Mouse (Mus musculus) myocyte (in vitro differentiated cells): ENCODE measurements around the gene Cpne4. TPM values are rescaled to one million over a fixed set of nuclear protein-coding genes. Genes with fewer than 3 reads are reported as not detected.

Experiments used
- H3K27me3 ChIP-seq: one replicate; pipeline ENCODE4 v1.6.1; 2011; ENCODE audit not compliant: control insufficient read depth, insufficient read depth, insufficient read length
- H3K36me3 ChIP-seq: one replicate; pipeline ENCODE4 v1.6.1; 2011; ENCODE audit not compliant: control insufficient read depth, insufficient read depth
- H3K4me2 ChIP-seq: one replicate; pipeline ENCODE4 v1.6.1; 2011; ENCODE audit warnings: low read depth, control low read depth
- H3K4me3 ChIP-seq: one replicate; pipeline ENCODE4 v1.5.1; 2011; ENCODE audit warnings: mild to moderate bottlenecking, control low read depth, moderate library complexity
- H3K79me2 ChIP-seq: one replicate; pipeline ENCODE4 v1.6.1; 2011; ENCODE audit not compliant: control insufficient read depth, insufficient read depth
- H3ac ChIP-seq: one replicate; pipeline ENCODE4 v1.6.1; 2011; ENCODE audit not compliant: control insufficient read depth, insufficient read length
- CEBPB ChIP-seq: IDR thresholded peaks from 2 replicates; pipeline ENCODE4 v1.6.1; 2011; ENCODE audit warnings: mild to moderate bottlenecking, moderate library complexity; ENCODE audit not compliant: poor library complexity, insufficient read depth, severe bottlenecking
- E2F4 ChIP-seq: IDR thresholded peaks from one replicate; pipeline ENCODE4 v1.6.1; 2011; ENCODE audit warnings: mild to moderate bottlenecking, control low read depth, moderate library complexity; ENCODE audit not compliant: insufficient read depth
- MAX ChIP-seq: IDR thresholded peaks from one replicate; pipeline ENCODE4 v1.6.1; 2011; ENCODE audit warnings: low read depth, mild to moderate bottlenecking, control low read depth
- MYOD1 ChIP-seq, 3 experiments: IDR thresholded peaks; one replicate each; pipeline ENCODE4 v1.6.1; 2011; ENCODE audit warnings: control low read depth in 2 of 3, low read depth in 2 of 3, mild to moderate bottlenecking in 2 of 3, moderate library complexity in 1 of 3; ENCODE audit not compliant: insufficient read length in 2 of 3, control insufficient read depth in 1 of 3
- MYOG ChIP-seq, 3 experiments: IDR thresholded peaks; one replicate each; pipeline ENCODE4 v1.6.1; 2011; ENCODE audit warnings: control low read depth in 2 of 3, low read depth in 2 of 3, mild to moderate bottlenecking in 2 of 3; ENCODE audit not compliant: insufficient read length in 2 of 3, control insufficient read depth in 1 of 3, insufficient read depth in 1 of 3
- POLR2A ChIP-seq: IDR thresholded peaks from one replicate; pipeline ENCODE4 v1.6.1; 2011; ENCODE audit warnings: low read depth, mild to moderate bottlenecking, control low read depth, moderate library complexity; ENCODE audit not compliant: insufficient read length
- POLR2AphosphoS2 ChIP-seq: IDR thresholded peaks from one replicate; pipeline ENCODE4 v1.6.1; 2011; ENCODE audit warnings: low read depth, control low read depth; ENCODE audit not compliant: insufficient read length
- REST ChIP-seq: IDR thresholded peaks from one replicate; pipeline ENCODE4 v1.6.1; 2011; ENCODE audit warnings: mild to moderate bottlenecking, control low read depth, moderate library complexity; ENCODE audit not compliant: insufficient read depth, insufficient read length
- SRF ChIP-seq: IDR thresholded peaks from one replicate; pipeline ENCODE4 v1.6.1; 2011; ENCODE audit warnings: low read depth; ENCODE audit not compliant: control insufficient read depth, insufficient read length
- TCF12 ChIP-seq: IDR thresholded peaks from one replicate; pipeline ENCODE4 v1.6.1; 2011; ENCODE audit warnings: mild to moderate bottlenecking, control low read depth; ENCODE audit not compliant: poor library complexity, insufficient read depth, severe bottlenecking
- TCF3 ChIP-seq: IDR thresholded peaks from one replicate; pipeline ENCODE4 v1.6.1; 2011; ENCODE audit warnings: low read depth, control low read depth; ENCODE audit not compliant: insufficient read length
- USF1 ChIP-seq: IDR thresholded peaks from one replicate; pipeline ENCODE4 v1.6.1; 2011; ENCODE audit warnings: low read depth, mild to moderate bottlenecking, control low read depth, moderate library complexity
- polyA plus RNA-seq: library from polyadenylated mRNA; unstranded; fragments of >200 nt; fragmentation: generic; extraction: Trizol; gene quantifications from one replicate; pipeline ENCODE4 v1.2.1, GENCODE M21; 2012; ENCODE audit warnings: missing spikeins

Gene Cpne4
- polyA plus RNA-seq, 1 experiment = not detected

DNA sequence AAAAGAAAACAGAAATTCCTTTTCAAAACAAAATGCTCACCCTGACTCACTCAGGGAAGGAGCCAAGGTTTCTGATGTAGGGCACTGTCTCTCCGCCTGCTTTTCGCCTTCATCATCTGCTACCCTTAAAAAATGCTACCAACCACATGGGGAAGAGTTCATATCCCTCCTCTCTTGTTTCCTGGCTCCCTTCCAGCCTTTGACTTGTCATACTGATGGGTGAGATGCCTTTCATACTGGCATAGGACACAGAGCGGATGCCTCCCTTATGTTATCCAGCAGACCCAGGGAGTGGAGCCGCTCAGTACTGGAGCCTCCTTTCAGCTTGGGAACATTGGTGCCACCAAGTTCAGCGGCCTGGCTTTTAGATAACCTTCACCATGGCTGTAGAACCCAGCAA, 19.4 kb downstream of the Cpne4 start:
- H3K79me2 ChIP-seq = no peaks in the 10 kb centered on the region
- H3K4me3 ChIP-seq = no peak overlapping the region
- H3ac ChIP-seq = no peak overlapping the region
- no peak for TF ChIP-seq TCF12
- TF ChIP-seq TCF3 = no peak
- no peak for TF ChIP-seq CEBPB
- TF ChIP-seq USF1 = no peak
- no peak for TF ChIP-seq MAX
- TF ChIP-seq MYOD1 (IDR thresholded peaks at IDR 0.05; ENCODE audit: control insufficient read depth in 1 of 3, insufficient read length in 2 of 3, low read depth in 2 of 3) = no peak
- TF ChIP-seq MYOG (IDR thresholded peaks at IDR 0.05; ENCODE audit: control insufficient read depth in 1 of 3, insufficient read depth in 1 of 3, insufficient read length in 2 of 3, low read depth in 2 of 3) = no peak
- no peak for TF ChIP-seq REST
- no peak for TF ChIP-seq SRF
- TF ChIP-seq POLR2AphosphoS2 = no peak
- no peak for TF ChIP-seq E2F4
- TF ChIP-seq POLR2A = no peak
- no peak overlapping the region for H3K4me2 ChIP-seq
- no peaks in the 10 kb centered on the region for H3K27me3 ChIP-seq
- H3K36me3 ChIP-seq = no peaks in the 10 kb centered on the region

DNA sequence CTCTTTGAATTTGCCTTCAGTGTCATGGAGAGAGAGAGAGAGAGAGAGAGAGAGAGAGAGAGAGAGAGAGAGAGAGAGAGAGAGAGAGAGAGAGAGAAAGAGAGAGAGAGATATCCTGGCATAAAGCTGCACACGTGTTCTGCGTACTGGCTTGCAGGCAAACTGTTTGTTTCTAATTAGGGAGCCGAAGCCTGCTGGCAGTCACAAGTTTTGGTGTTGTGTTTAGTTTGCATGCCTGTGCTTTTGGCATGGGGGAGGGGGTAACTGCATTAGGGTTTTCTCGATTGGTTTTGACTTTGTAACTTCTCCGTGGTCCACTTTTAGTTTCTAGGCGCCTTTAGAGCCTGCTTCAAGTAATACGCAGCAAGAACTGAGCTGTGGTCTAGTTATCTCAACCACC, 20.0 kb downstream of the Cpne4 start:
- TF ChIP-seq POLR2A (no peak), TCF3 (no peak), CEBPB (no peak), SRF (no peak), POLR2AphosphoS2 (no peak), TCF12 (no peak), MAX (no peak), USF1 (no peak), MYOD1 (IDR thresholded peaks at IDR 0.05; ENCODE audit: control insufficient read depth in 1 of 3, insufficient read length in 2 of 3, low read depth in 2 of 3) (no peak), REST (no peak), E2F4 (no peak), MYOG (IDR thresholded peaks at IDR 0.05; ENCODE audit: control insufficient read depth in 1 of 3, insufficient read depth in 1 of 3, insufficient read length in 2 of 3, low read depth in 2 of 3) (no peak)
- Histone ChIP-seq H3K79me2 (no peaks in the 10 kb centered on the region), H3K4me3 (no peak overlapping the region), H3K4me2 (no peak overlapping the region), H3K27me3 (no peaks in the 10 kb centered on the region), H3ac (no peak overlapping the region), H3K36me3 (no peaks in the 10 kb centered on the region)

DNA sequence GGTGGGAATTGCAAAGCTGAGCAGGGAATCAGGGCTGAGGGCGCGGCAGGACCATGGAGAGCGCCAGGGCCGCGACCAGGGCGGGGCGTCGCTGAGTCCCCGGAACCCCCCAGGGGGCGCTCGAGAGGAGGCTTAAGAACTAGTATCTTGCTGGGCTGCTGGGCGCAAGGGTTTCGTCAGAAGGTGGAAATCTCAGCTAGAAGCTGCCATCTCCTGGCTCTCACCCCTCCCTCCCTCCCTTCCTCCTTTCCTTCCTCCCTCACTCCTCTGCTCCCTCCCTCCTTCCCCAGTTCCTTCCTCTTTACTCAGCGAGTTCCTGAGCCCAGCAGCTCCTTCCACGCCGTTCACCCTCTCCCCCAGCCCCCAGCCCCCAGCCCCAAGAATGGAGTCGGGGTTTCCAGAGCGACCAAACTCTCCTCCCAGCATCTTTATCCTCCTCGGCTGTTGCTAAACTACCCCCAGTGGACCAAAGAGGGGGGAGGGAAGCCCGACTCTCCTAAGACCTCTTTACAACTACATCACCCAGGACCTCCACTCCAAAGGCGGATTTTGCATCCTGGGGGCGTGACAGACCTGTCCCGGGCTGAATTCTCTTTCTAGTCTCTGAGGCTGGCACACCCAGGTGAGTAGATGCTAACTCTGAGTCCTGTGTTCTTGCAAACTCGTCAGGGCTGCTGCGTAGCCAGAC, 22.5 kb downstream of the Cpne4 start:
- TF ChIP-seq TCF3 (no peak), REST (peak; percentile 77)
- Histone ChIP-seq H3K4me3 (no peak overlapping the region), H3ac (no peak overlapping the region), H3K79me2 (no peaks in the 10 kb centered on the region), H3K36me3 (no peaks in the 10 kb centered on the region), H3K4me2 (no peak overlapping the region), H3K27me3 (no peaks in the 10 kb centered on the region)

DNA sequence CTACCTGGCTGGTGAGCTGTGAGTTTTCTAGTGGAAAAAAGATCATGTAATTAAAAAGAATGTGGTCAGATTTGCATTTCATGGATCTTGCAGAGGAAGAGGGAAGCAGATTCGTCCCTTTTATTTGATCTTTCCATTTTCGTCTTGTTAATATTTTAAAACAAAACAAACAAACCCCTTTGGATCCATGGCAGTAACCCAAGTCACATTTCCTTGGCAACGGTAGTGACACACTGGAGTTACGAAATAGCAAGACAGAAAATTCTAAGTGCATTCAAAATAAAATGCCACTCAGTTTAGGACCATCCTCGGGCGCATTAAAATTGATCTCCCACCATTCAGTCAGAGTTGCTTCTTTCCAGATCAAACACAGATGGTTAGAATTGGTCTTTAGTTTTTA, 25.8 kb downstream of the Cpne4 start:
- Histone ChIP-seq H3K36me3 (no peaks in the 10 kb centered on the region), H3K27me3 (no peaks in the 10 kb centered on the region), H3K79me2 (no peaks in the 10 kb centered on the region), H3K4me3 (no peak overlapping the region), H3K4me2 (no peak overlapping the region), H3ac (no peak overlapping the region)
- TF ChIP-seq TCF12 (no peak), POLR2A (no peak), SRF (no peak), POLR2AphosphoS2 (no peak), USF1 (no peak), MYOG (IDR thresholded peaks at IDR 0.05; ENCODE audit: control insufficient read depth in 1 of 3, insufficient read depth in 1 of 3, insufficient read length in 2 of 3, low read depth in 2 of 3) (no peak), TCF3 (no peak), CEBPB (no peak), REST (no peak), MAX (no peak), E2F4 (no peak), MYOD1 (IDR thresholded peaks at IDR 0.05; ENCODE audit: control insufficient read depth in 1 of 3, insufficient read length in 2 of 3, low read depth in 2 of 3) (no peak)

DNA sequence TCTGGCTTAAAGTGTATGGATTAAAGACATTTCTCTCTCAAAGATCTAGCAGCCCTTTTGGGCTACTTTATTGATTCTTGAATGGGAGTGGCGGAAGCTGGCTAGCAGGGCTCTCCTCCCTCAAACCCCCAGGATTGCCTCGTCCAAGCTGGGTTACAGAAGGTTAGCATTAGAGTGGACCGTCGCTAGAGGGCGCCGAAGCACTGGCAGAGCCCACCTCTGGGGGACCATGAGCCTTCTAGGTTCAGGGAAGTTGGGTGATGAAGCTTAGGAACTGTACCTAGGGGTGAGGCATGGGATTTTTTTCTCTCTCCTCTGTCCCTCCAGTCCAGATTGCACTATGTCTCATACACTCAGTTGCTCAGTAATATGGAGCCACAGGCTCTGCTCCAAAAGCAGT, 27.4 kb downstream of the Cpne4 start:
- Histone ChIP-seq H3K36me3 (no peaks in the 10 kb centered on the region), H3K27me3 (no peaks in the 10 kb centered on the region), H3K4me2 (no peak overlapping the region), H3ac (no peak overlapping the region), H3K4me3 (no peak overlapping the region), H3K79me2 (no peaks in the 10 kb centered on the region)
- TF ChIP-seq POLR2AphosphoS2 (no peak), TCF12 (no peak), MYOD1 (IDR thresholded peaks at IDR 0.05; ENCODE audit: control insufficient read depth in 1 of 3, insufficient read length in 2 of 3, low read depth in 2 of 3) (no peak)
